Mouse (Mus musculus) lung, adult 2 months (tissue): ENCODE data around the gene Cdc42ep5.
"Not testable (repeated sequence)": the region's sequence is repeated elsewhere in the genome, so short reads cannot be mapped to it uniquely, and the experiment has no call there.

Experiments used
- CTCF ChIP-seq: fragments of 200-500 bp; IDR thresholded peaks from 2 replicates; pipeline ENCODE4 v1.5.1; 2011; ENCODE audit warnings: mild to moderate bottlenecking, low read length, control low read depth; ENCODE audit not compliant: insufficient read depth
- POLR2A ChIP-seq: fragments of 200-500 bp; IDR thresholded peaks from 2 replicates; pipeline ENCODE4 v1.6.1; 2011; ENCODE audit warnings: low read depth, mild to moderate bottlenecking, control low read depth, low read length, borderline replicate concordance; ENCODE audit errors: extremely low read depth

DNA sequence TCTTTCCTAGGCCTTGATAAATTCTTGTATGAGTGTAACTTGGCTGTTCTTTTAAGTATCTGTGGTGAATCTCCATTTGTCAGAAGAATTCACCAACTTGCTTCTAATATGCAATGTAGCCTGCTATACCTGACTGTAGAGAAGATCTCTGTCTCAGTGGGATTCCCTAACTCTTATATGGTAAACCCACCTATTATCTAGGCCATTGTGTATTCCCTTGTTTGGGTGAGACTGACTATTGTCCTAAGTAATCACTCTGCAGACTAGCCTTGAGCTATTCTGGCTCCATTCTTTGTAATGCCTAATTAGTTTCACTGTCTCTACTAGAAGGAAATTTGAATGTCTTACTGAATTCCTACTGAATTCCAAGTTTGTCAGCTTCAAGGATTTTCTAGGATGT, 48.8 kb upstream of the Cdc42ep5 start:
- not testable (repeated sequence) for TF ChIP-seq CTCF, POLR2A
